Mouse (Mus musculus): ENCODE measurements at regions not wholly inside any gene's neighbourhood (a gene's known extent, or its start where the extent isn't known, plus 50 kb on each side); places are given as distances from the start of the nearest gene placed in this dataset.
A peak's percentile ranks its signal among the peaks of the same experiment; 100 is the strongest.

DNA sequence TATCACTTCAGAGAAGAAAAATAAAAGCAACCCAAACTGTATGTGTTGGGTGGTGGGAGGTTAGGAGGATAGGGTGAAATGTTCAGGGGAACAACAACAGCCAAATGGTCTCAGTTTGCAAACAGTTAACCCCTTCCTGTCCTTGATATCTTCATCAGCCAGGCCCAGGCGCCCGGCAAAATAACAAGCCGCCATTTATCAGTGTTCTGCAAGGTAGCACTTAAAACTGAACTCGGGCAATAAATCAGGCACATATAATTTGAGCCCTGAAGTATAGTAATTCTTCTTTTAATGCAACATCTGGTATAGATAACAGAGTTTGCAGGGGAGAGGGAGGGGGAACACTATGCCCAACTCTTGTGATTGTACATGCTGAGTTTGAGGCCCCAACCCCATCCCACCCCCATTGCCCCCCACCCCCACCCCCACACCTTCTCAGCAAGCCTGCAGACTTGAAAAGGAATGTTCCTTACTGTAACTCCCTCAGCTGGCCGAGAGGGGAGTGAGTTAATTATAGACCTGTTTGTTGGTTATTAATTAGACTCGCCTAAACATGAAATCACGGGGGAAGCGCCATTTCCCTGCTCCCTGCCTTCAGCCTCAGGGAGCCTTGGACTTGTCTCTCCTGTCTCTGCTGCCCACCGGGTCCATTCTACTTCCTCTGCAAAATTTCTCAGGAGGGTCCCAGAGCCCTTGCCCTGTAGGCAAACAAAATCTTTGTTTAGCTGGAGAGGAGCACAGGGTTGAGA lies 223.9 kb upstream of the Usp24 start:
- Histone ChIP-seq H3K27me3 (ENCODE audit: control insufficient read depth, insufficient read depth, low read length) (no peaks in the 10 kb centered on the region), H3K9ac (ENCODE audit: low read depth, low read length) (no peak overlapping the region), H3K36me3 (ENCODE audit: control insufficient read depth, insufficient read depth, low read length) (no peaks in the 10 kb centered on the region), H3K27ac (no peak overlapping the region), H3K79me2 (replicated peaks; ENCODE audit: control insufficient read depth, insufficient read depth, low read length) (no peaks in the 10 kb centered on the region), H3K4me1 (ENCODE audit: control insufficient read depth, insufficient read depth, low read length) (no peaks in the 10 kb centered on the region; the same call in none of the 2 replicates), H3K4me3 (no peak overlapping the region)
- 58% methylated on average over 9 of the region's 9 CpGs for WGBS
- no peak for TF ChIP-seq POLR2A (IDR thresholded peaks at IDR 0.05; ENCODE audit: insufficient read depth, low read depth, low read length)
- TF ChIP-seq EP300 (IDR thresholded peaks at IDR 0.05; ENCODE audit: insufficient read depth, low read depth, low read length) = no peak
- TF ChIP-seq CTCF (IDR thresholded peaks at IDR 0.05) = no peak
- DNase-seq = no peak
- intact Hi-C loops (cut with DNase I) = no loop called here

GRCm38 (mm10) chr4:106092676-106093070 lies 223.3 kb upstream of the Usp24 start:
- no peaks in the 10 kb centered on the region; the same call in none of the 2 replicates for H3K4me1 ChIP-seq (ENCODE audit: control insufficient read depth, insufficient read depth, low read length)
- DNase-seq = no peak
- H3K4me3 ChIP-seq = no peak overlapping the region
- H3K36me3 ChIP-seq (ENCODE audit: control insufficient read depth, insufficient read depth, low read length) = no peaks in the 10 kb centered on the region
- H3K27ac ChIP-seq = no peak overlapping the region
- TF ChIP-seq CTCF (IDR thresholded peaks at IDR 0.05) = no peak
- no peak for TF ChIP-seq EP300 (IDR thresholded peaks at IDR 0.05; ENCODE audit: insufficient read depth, low read depth, low read length)
- TF ChIP-seq POLR2A (IDR thresholded peaks at IDR 0.05; ENCODE audit: insufficient read depth, low read depth, low read length) = no peak
- 67% methylated on average over 6 of the region's 6 CpGs for WGBS
- no peaks in the 10 kb centered on the region for H3K79me2 ChIP-seq (replicated peaks; ENCODE audit: control insufficient read depth, insufficient read depth, low read length)
- intact Hi-C loops (cut with DNase I) = no loop called here
- no peaks in the 10 kb centered on the region for H3K27me3 ChIP-seq (ENCODE audit: control insufficient read depth, insufficient read depth, low read length)
- H3K9ac ChIP-seq (ENCODE audit: low read depth, low read length) = no peak overlapping the region

- WGBS = 91% methylated on average over 2 of the region's 2 CpGs
- no peaks in the 10 kb centered on the region for H3K27me3 ChIP-seq (ENCODE audit: control insufficient read depth, insufficient read depth, low read length)
- H3K9ac ChIP-seq (ENCODE audit: low read depth, low read length) = no peak overlapping the region
- no peak for DNase-seq
- no peak overlapping the region for H3K27ac ChIP-seq
- TF ChIP-seq EP300 (IDR thresholded peaks at IDR 0.05; ENCODE audit: insufficient read depth, low read depth, low read length) (no peak), POLR2A (IDR thresholded peaks at IDR 0.05; ENCODE audit: insufficient read depth, low read depth, low read length) (no peak), CTCF (IDR thresholded peaks at IDR 0.05) (peak; percentile 34)
- intact Hi-C loops (cut with DNase I) = no loop called here
- H3K79me2 ChIP-seq (replicated peaks; ENCODE audit: control insufficient read depth, insufficient read depth, low read length) = no peaks in the 10 kb centered on the region
- H3K4me1 ChIP-seq (ENCODE audit: control insufficient read depth, insufficient read depth, low read length) = no peaks in the 10 kb centered on the region; the same call in none of the 2 replicates
- H3K36me3 ChIP-seq (ENCODE audit: control insufficient read depth, insufficient read depth, low read length) = no peaks in the 10 kb centered on the region
- no peak overlapping the region for H3K4me3 ChIP-seq
These were observed 222.8 kb upstream of the Usp24 start for GRCm38 (mm10) chr4:106093252-106093651.

DNA sequence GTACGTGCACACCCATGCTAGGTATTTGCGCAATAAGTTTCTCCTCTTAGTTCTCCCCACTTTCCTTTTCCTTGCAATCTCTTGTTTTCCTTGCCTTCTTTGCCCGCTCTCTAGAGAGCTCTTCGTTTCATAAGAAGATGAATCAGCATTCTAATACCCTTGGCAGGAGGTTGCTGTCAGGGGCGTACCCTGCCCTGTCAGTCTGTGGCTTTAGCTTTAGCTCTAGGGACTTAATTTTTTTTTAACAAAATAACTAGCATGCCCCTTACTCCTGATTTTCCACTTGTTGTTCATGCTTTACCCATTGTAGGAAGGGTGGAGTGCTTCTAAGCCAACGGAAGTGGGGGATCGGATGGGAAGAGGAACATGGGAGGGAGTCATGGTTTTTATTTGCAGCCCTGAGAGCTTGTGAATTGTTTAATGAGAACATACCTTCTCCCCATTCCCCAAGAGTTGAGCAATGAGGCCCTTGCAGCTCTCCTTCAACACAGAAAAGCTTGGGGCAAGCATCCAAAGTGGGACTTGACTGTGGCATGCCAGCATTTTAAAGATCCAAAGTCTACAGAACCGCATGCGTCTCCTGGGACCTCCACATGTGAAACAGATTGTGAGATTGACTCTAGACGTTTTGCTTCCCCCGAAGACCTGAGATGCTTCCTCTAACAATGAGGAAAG lies 221.0 kb upstream of the Usp24 start:
- H3K27me3 ChIP-seq (ENCODE audit: control insufficient read depth, insufficient read depth, low read length) = no peaks in the 10 kb centered on the region
- no peak overlapping the region for H3K4me3 ChIP-seq
- WGBS = 63% methylated on average over 11 of the region's 11 CpGs
- no peak overlapping the region for H3K27ac ChIP-seq
- DNase-seq = peak in 1 of 2 experiments; percentile 19
- no peaks in the 10 kb centered on the region; the same call in none of the 2 replicates for H3K4me1 ChIP-seq (ENCODE audit: control insufficient read depth, insufficient read depth, low read length)
- H3K9ac ChIP-seq (ENCODE audit: low read depth, low read length) = no peak overlapping the region
- no peak for TF ChIP-seq POLR2A (IDR thresholded peaks at IDR 0.05; ENCODE audit: insufficient read depth, low read depth, low read length)
- no peak for TF ChIP-seq EP300 (IDR thresholded peaks at IDR 0.05; ENCODE audit: insufficient read depth, low read depth, low read length)
- no peak for TF ChIP-seq CTCF (IDR thresholded peaks at IDR 0.05)
- H3K79me2 ChIP-seq (replicated peaks; ENCODE audit: control insufficient read depth, insufficient read depth, low read length) = no peaks in the 10 kb centered on the region
- intact Hi-C loops (cut with DNase I) = no loop called here
- H3K36me3 ChIP-seq (ENCODE audit: control insufficient read depth, insufficient read depth, low read length) = no peaks in the 10 kb centered on the region

GRCm38 (mm10) chr4:106096130-106096529 lies 219.9 kb upstream of the Usp24 start:
- H3K27ac ChIP-seq = no peak overlapping the region
- H3K27me3 ChIP-seq (ENCODE audit: control insufficient read depth, insufficient read depth, low read length) = no peaks in the 10 kb centered on the region
- no peaks in the 10 kb centered on the region for H3K36me3 ChIP-seq (ENCODE audit: control insufficient read depth, insufficient read depth, low read length)
- H3K4me1 ChIP-seq (ENCODE audit: control insufficient read depth, insufficient read depth, low read length) = no peaks in the 10 kb centered on the region; the same call in none of the 2 replicates
- H3K9ac ChIP-seq (ENCODE audit: low read depth, low read length) = no peak overlapping the region
- no peak for DNase-seq
- intact Hi-C loops (cut with DNase I) = no loop called here
- no peaks in the 10 kb centered on the region for H3K79me2 ChIP-seq (replicated peaks; ENCODE audit: control insufficient read depth, insufficient read depth, low read length)
- H3K4me3 ChIP-seq = no peak overlapping the region
- 83% methylated on average over 3 of the region's 3 CpGs for WGBS
- TF ChIP-seq POLR2A (IDR thresholded peaks at IDR 0.05; ENCODE audit: insufficient read depth, low read depth, low read length) (no peak), CTCF (IDR thresholded peaks at IDR 0.05) (no peak), EP300 (IDR thresholded peaks at IDR 0.05; ENCODE audit: insufficient read depth, low read depth, low read length) (no peak)

- DNase-seq = no peak
- Histone ChIP-seq H3K9ac (ENCODE audit: low read depth, low read length) (no peak overlapping the region), H3K4me1 (ENCODE audit: control insufficient read depth, insufficient read depth, low read length) (no peaks in the 10 kb centered on the region; the same call in none of the 2 replicates), H3K4me3 (no peak overlapping the region), H3K36me3 (ENCODE audit: control insufficient read depth, insufficient read depth, low read length) (no peaks in the 10 kb centered on the region), H3K79me2 (replicated peaks; ENCODE audit: control insufficient read depth, insufficient read depth, low read length) (no peaks in the 10 kb centered on the region), H3K27me3 (ENCODE audit: control insufficient read depth, insufficient read depth, low read length) (no peaks in the 10 kb centered on the region), H3K27ac (no peak overlapping the region)
- 84% methylated on average over 1 of the region's 1 CpGs for WGBS
- no peak for TF ChIP-seq CTCF (IDR thresholded peaks at IDR 0.05)
- no peak for TF ChIP-seq EP300 (IDR thresholded peaks at IDR 0.05; ENCODE audit: insufficient read depth, low read depth, low read length)
- no peak for TF ChIP-seq POLR2A (IDR thresholded peaks at IDR 0.05; ENCODE audit: insufficient read depth, low read depth, low read length)
- intact Hi-C loops (cut with DNase I) = no loop called here
These were observed 218.2 kb upstream of the Usp24 start for GRCm38 (mm10) chr4:106097846-106098245.
